Mouse (Mus musculus) CH12.LX (cell line): ENCODE data around the gene Cacna1c. TPM values are rescaled to one million over a fixed set of nuclear protein-coding genes. Genes with fewer than 3 reads are reported as not detected.

ENCODE experiments used
- DNase-seq: peaks from one replicate; pipeline ENCODE4 v3.0.0-alpha.2; 2013; ENCODE audit errors: extremely low read depth
- H3K27ac ChIP-seq: 2 replicates; pipeline ENCODE4 v1.5.1; 2012; ENCODE audit warnings: low read depth, mild to moderate bottlenecking, control low read depth, moderate library complexity; ENCODE audit not compliant: insufficient read depth
- H3K27me3 ChIP-seq: replicated peaks from 2 replicates; pipeline ENCODE3; 2012; ENCODE audit warnings: inconsistent platforms
- H3K36me3 ChIP-seq, 2 experiments: replicated peaks in 1 of 2; 2 replicates each; pipeline versions ENCODE3 to v1.6.1; 2012; ENCODE audit warnings: inconsistent platforms in 1 of 2, low read length in 1 of 2, mild to moderate bottlenecking in 1 of 2, mixed read lengths in 1 of 2, moderate library complexity in 1 of 2; ENCODE audit not compliant: control insufficient read depth in 1 of 2, insufficient read depth in 1 of 2
- H3K4me1 ChIP-seq, 2 experiments: 2 replicates each; pipeline ENCODE4 v1.6.1; 2012; ENCODE audit warnings: inconsistent platforms in 1 of 2, moderate library complexity in 1 of 2; ENCODE audit not compliant: insufficient read depth in 2 of 2, control insufficient read depth in 1 of 2
- H3K4me2 ChIP-seq: 2 replicates; pipeline ENCODE4 v1.6.1; 2012; ENCODE audit warnings: low read depth, mild to moderate bottlenecking, control low read depth; ENCODE audit not compliant: poor library complexity, insufficient read depth, severe bottlenecking
- H3K4me3 ChIP-seq, 3 experiments: fragments of 150-350 bp in 1 of 3; sonication (generic) in 1 of 3; replicated peaks in 1 of 3; 2 replicates each; pipeline versions ENCODE3 to v1.5.1; 2011 to 2012; ENCODE audit warnings: low read depth in 2 of 3, low read length in 2 of 3, mild to moderate bottlenecking in 2 of 3, moderate library complexity in 2 of 3, control low read depth in 1 of 3, improper control_type of control experiment in 1 of 3, inconsistent platforms in 1 of 3, mixed read lengths in 1 of 3; ENCODE audit not compliant: poor library complexity in 1 of 3
- H3K79me2 ChIP-seq: replicated peaks from 2 replicates; pipeline ENCODE4 v1.6.1; 2012; ENCODE audit warnings: mild to moderate bottlenecking, moderate library complexity; ENCODE audit not compliant: control insufficient read depth, poor library complexity, insufficient read depth, severe bottlenecking; ENCODE audit errors: extremely low read depth
- H3K9ac ChIP-seq: 2 replicates; pipeline ENCODE4 v1.6.1; 2012; ENCODE audit warnings: low read depth, mild to moderate bottlenecking, control low read depth, moderate library complexity; ENCODE audit not compliant: insufficient read depth
- H3K9me3 ChIP-seq: replicated peaks from 2 replicates; pipeline ENCODE3; 2012; ENCODE audit warnings: low read length, inconsistent platforms, mixed read lengths
- BHLHE40 ChIP-seq: IDR thresholded peaks from 2 replicates; pipeline ENCODE4 v1.6.1; 2011; ENCODE audit warnings: mild to moderate bottlenecking, low read depth, low read length, improper control_type of control experiment
- CHD1 ChIP-seq: IDR thresholded peaks from 2 replicates; pipeline ENCODE4 v1.6.1; 2012; ENCODE audit warnings: low read depth, low read length, improper control_type of control experiment, inconsistent platforms
- CHD2 ChIP-seq: IDR thresholded peaks from 2 replicates; pipeline ENCODE4 v1.6.1; 2011; ENCODE audit warnings: low read length, improper control_type of control experiment
- E2F4 ChIP-seq: IDR thresholded peaks from 2 replicates; pipeline ENCODE4 v1.6.1; 2011; ENCODE audit warnings: low read depth, low read length, improper control_type of control experiment; ENCODE audit not compliant: insufficient replicate concordance
- ELF1 ChIP-seq: IDR thresholded peaks from 2 replicates; pipeline ENCODE4 v1.6.1; 2014; ENCODE audit warnings: low read depth, mild to moderate bottlenecking, inconsistent platforms, low read length, improper control_type of control experiment
- EP300 ChIP-seq: IDR thresholded peaks from 2 replicates; pipeline ENCODE4 v1.6.1; 2011; ENCODE audit warnings: low read length, improper control_type of control experiment
- ETS1 ChIP-seq: conservative IDR thresholded peaks from 2 replicates; pipeline ENCODE4 v1.6.1; 2012; ENCODE audit warnings: low read depth, mild to moderate bottlenecking, inconsistent platforms, low read length, improper control_type of control experiment, moderate library complexity
- IRF4 ChIP-seq: IDR thresholded peaks from 2 replicates; pipeline ENCODE4 v1.6.1; 2014; ENCODE audit warnings: low read depth, mild to moderate bottlenecking, inconsistent platforms, low read length, improper control_type of control experiment
- JUN ChIP-seq: IDR thresholded peaks from 2 replicates; pipeline ENCODE4 v1.6.1; 2011; ENCODE audit warnings: low read depth, mild to moderate bottlenecking, low read length, improper control_type of control experiment, moderate library complexity; ENCODE audit not compliant: insufficient read depth
- JUND ChIP-seq: conservative IDR thresholded peaks from 2 replicates; pipeline ENCODE4 v1.6.1; 2011; ENCODE audit warnings: low read depth, low read length, improper control_type of control experiment
- KAT2A ChIP-seq: IDR thresholded peaks from 2 replicates; pipeline ENCODE4 v1.6.1; 2012; ENCODE audit warnings: low read length, improper control_type of control experiment, inconsistent platforms; ENCODE audit not compliant: insufficient replicate concordance
- MAFK ChIP-seq: IDR thresholded peaks from 2 replicates; pipeline ENCODE4 v1.6.1; 2011; ENCODE audit warnings: low read length, improper control_type of control experiment; ENCODE audit not compliant: insufficient replicate concordance
- MAX ChIP-seq: IDR thresholded peaks from 2 replicates; pipeline ENCODE4 v1.6.1; 2011; ENCODE audit warnings: low read length, improper control_type of control experiment
- MEF2A ChIP-seq: IDR thresholded peaks from 2 replicates; pipeline ENCODE4 v1.6.1; 2014; ENCODE audit warnings: low read depth, mild to moderate bottlenecking, inconsistent platforms, low read length, improper control_type of control experiment, borderline replicate concordance
- MXI1 ChIP-seq: IDR thresholded peaks from 2 replicates; pipeline ENCODE4 v1.6.1; 2011; ENCODE audit warnings: mild to moderate bottlenecking, low read depth, low read length, improper control_type of control experiment
- POLR2A ChIP-seq: IDR thresholded peaks from 2 replicates; pipeline ENCODE4 v1.6.1; 2011; ENCODE audit warnings: low read depth, mild to moderate bottlenecking, improper control_type of control experiment, low read length
- RAD21 ChIP-seq: IDR thresholded peaks from 2 replicates; pipeline ENCODE4 v1.6.1; 2011; ENCODE audit warnings: low read depth, mild to moderate bottlenecking, low read length, improper control_type of control experiment, moderate library complexity
- RCOR1 ChIP-seq: conservative IDR thresholded peaks from 2 replicates; pipeline ENCODE4 v1.6.1; 2012; ENCODE audit warnings: low read depth, mild to moderate bottlenecking, inconsistent platforms, low read length, improper control_type of control experiment
- SIN3A ChIP-seq: IDR thresholded peaks from 2 replicates; pipeline ENCODE4 v1.6.1; 2012; ENCODE audit warnings: low read length, improper control_type of control experiment, inconsistent platforms
- SMC3 ChIP-seq: IDR thresholded peaks from 2 replicates; pipeline ENCODE4 v1.6.1; 2011; ENCODE audit warnings: low read depth, low read length, improper control_type of control experiment
- TBP ChIP-seq: conservative IDR thresholded peaks from 2 replicates; pipeline ENCODE4 v1.6.1; 2011; ENCODE audit warnings: low read depth, low read length, improper control_type of control experiment
- TCF12 ChIP-seq: IDR thresholded peaks from 2 replicates; pipeline ENCODE4 v1.6.1; 2014; ENCODE audit warnings: low read depth, mild to moderate bottlenecking, inconsistent platforms, low read length, improper control_type of control experiment
- UBTF ChIP-seq: IDR thresholded peaks from 2 replicates; pipeline ENCODE4 v1.6.1; 2012; ENCODE audit warnings: low read depth, mild to moderate bottlenecking, inconsistent platforms, low read length, improper control_type of control experiment, moderate library complexity
- USF1 ChIP-seq: IDR thresholded peaks from 2 replicates; pipeline ENCODE4 v1.6.1; 2014; ENCODE audit warnings: low read depth, mild to moderate bottlenecking, inconsistent platforms, low read length, improper control_type of control experiment
- USF2 ChIP-seq: conservative IDR thresholded peaks from 2 replicates; pipeline ENCODE4 v1.6.1; 2011; ENCODE audit warnings: low read depth, low read length, improper control_type of control experiment
- ZC3H11A ChIP-seq: IDR thresholded peaks from 2 replicates; pipeline ENCODE4 v1.6.1; 2012; ENCODE audit warnings: low read depth, mild to moderate bottlenecking, inconsistent platforms, low read length, improper control_type of control experiment
- ZKSCAN1 ChIP-seq: IDR thresholded peaks from 2 replicates; pipeline ENCODE4 v1.6.1; 2012; ENCODE audit warnings: low read depth, inconsistent platforms, low read length, improper control_type of control experiment, borderline replicate concordance
- ZMIZ1 ChIP-seq: IDR thresholded peaks from 2 replicates; pipeline ENCODE4 v1.6.1; 2012; ENCODE audit warnings: low read depth, mild to moderate bottlenecking, inconsistent platforms, low read length, improper control_type of control experiment
- ZNF384 ChIP-seq: IDR thresholded peaks from 2 replicates; pipeline ENCODE4 v1.6.1; 2012; ENCODE audit warnings: low read depth, low read length, improper control_type of control experiment, inconsistent platforms
- dilution Hi-C: fragments of 300-500 bp; cut with MboI; formaldehyde crosslinking; loops from 2 replicates; pipeline ENCODE4 v1.14.3; 2020; ENCODE audit warnings: low sequenced_read_pairs; ENCODE audit not compliant: extremely low pct_unique_long_range_greater_than_20kb, extremely low pct_ligation_motif_present
- in situ Hi-C: fragments of 300-500 bp; cut with MboI; formaldehyde crosslinking; loops from 3 replicates; pipeline ENCODE4 v1.14.3; 2019; ENCODE audit warnings: low sequenced_read_pairs, low pct_ligation_motif_present, low pct_unique_long_range_greater_than_20kb, mixed read lengths
- polyA plus RNA-seq: library from polyadenylated mRNA; unstranded; fragments of >175 nt; gene quantifications from 2 replicates; pipeline ENCODE4 v1.2.1, GENCODE M21; 2012; ENCODE audit warnings: low read depth; ENCODE audit not compliant: insufficient read length
- total RNA-seq, 2 experiments: library from RNA; depleted of rRNA; stranded (reverse); fragments of 300-350 nt in 1 of 2; fragments of >200 nt in 1 of 2; gene quantifications; 2 replicates each; pipeline ENCODE4 v1.2.3; 2012 to 2014

Cacna1c gene
- total and polyA plus RNA-seq, 3 experiments: 0.04 TPM; not detected in 2

DNA sequence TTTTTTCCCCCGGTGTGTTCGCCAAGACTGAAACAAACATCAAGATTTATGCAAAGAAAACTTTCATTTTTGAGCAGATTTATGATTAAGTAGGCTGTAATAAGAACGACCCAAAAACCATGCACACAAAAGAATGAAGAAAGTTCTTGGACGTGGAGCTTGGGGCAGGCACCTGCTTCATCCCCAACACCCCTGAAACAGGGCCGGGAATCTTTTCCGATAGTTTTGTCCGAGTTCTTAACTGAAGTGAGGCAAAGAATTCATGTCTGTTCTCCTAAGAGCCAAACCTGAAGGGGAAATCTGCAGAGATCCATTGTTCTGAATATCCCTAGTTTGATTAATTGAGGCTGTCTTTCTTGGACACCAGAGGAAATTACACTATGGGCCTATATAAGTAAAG lies 20.1 kb downstream of the Cacna1c start:
- dilution Hi-C loops: no loop called here
- H3K36me3 ChIP-seq: peaks cover 0 to 2% of the 10 kb centered on the region in 2 experiments
- H3K4me2 ChIP-seq: peak overlapping the region; percentile 78
- H3K27me3 ChIP-seq: peaks cover 18% of the 10 kb centered on the region
- H3K4me1 ChIP-seq: peaks cover 6 to 32% of the 10 kb centered on the region in 2 experiments
- H3K4me3 ChIP-seq: peak overlapping the region in 2 of 3 experiments; percentile 79 to 82
- TF ChIP-seq ZMIZ1 (no peak), ELF1 (no peak), USF2 (no peak), IRF4 (no peak), CHD2 (no peak), SIN3A (no peak), JUND (no peak)
- H3K9ac ChIP-seq: peak overlapping the region; percentile 87
- H3K9me3 ChIP-seq: no peaks in the 10 kb centered on the region
- no peaks in the 10 kb centered on the region for H3K79me2 ChIP-seq
- in situ Hi-C loops: no loop called here
- no peak overlapping the region for H3K27ac ChIP-seq
- no peak for DNase-seq

DNA sequence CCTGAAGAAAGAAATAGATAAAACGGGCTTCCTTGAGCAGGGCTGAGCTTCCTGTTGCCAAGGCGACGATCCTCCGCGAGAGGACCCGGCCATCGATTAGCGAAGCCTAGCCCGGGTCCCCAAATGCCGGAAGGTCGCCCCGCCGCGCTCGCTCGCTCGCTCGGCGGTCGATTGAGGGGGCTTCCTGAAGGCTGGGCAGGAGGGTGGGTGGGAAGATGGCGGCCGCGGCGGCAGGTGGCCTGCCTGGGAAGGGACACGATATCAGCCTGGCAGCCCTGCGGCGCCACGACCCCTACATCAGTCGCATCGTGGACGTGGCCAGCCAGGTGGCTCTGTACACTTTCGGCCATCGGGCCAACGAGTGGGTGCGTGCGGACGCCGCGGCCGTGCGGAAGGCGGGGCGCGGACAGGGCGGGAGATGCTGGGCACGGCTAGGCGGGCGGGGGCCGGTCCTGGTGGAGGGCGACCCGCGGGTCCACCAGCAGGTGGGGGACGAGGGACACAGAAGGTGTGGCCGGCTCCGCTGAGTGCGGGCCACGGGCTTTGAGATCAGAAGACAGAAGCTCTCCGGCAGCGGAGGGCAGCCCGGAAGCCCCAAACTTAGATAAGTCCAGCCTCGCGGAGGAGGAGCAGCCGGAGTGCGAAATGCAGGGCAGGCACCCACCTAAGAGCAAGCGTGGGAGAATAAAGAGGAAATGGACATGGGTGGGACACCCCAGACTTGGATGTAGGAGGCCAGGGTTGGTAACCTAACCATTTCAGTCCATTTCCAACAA lies 21.0 kb downstream of the Cacna1c start, which contains the start of gene Dcp1b:
Dcp1b (plus strand) TSS at position 176 of the 776 bp plus-strand sequence.
- peaks cover 6 to 32% of the 10 kb centered on the region in 2 experiments for H3K4me1 ChIP-seq
- peak within 1 kb of the TSS; percentile 87 for H3K9ac ChIP-seq
- H3K9me3 ChIP-seq: no peaks in the 10 kb centered on the region
- dilution Hi-C loops (no loop called here), in situ Hi-C loops (no loop called here)
- H3K4me2 ChIP-seq: peak within 1 kb of the TSS; percentile 78
- no peaks in the 10 kb centered on the region for H3K79me2 ChIP-seq
- H3K27me3 ChIP-seq: peaks cover 24% of the 10 kb centered on the region
- peak within 1 kb of the TSS; percentile 86 for H3K27ac ChIP-seq
- H3K36me3 ChIP-seq: peaks cover 0 to 2% of the 10 kb centered on the region in 2 experiments
- H3K4me3 ChIP-seq: peak within 1 kb of the TSS; percentile 79 to 97 (median 82)
- peak; percentile 84 for DNase-seq
- TF ChIP-seq ZNF384: no peak
- TF ChIP-seq MXI1: peak; percentile 92
- 0 out of 2 replicates have a peak, but pooled peaks have one; percentile 8 for TF ChIP-seq ETS1
- TF ChIP-seq BHLHE40: no peak
- peak; percentile 94 for TF ChIP-seq SIN3A
- TF ChIP-seq IRF4: peak; percentile 27; the same call in 1 of the 2 replicates
- peak; percentile 77 for TF ChIP-seq POLR2A
- no peak for TF ChIP-seq ZKSCAN1
- TF ChIP-seq E2F4: no peak
- TF ChIP-seq JUN: no peak
- TF ChIP-seq USF1: no peak
- TF ChIP-seq MAX: peak; percentile 40; the same call in 1 of the 2 replicates
- TF ChIP-seq TBP: 0 out of 2 replicates have a peak, but pooled peaks have one; percentile 13
- no peak for TF ChIP-seq EP300
- no peak for TF ChIP-seq ZC3H11A
- TF ChIP-seq CHD2: peak; percentile 22; the same call in 1 of the 2 replicates
- no peak for TF ChIP-seq CHD1
- no peak for TF ChIP-seq USF2
- 0 out of 2 replicates have a peak, but pooled peaks have one; percentile 43 for TF ChIP-seq RCOR1
- TF ChIP-seq KAT2A: peak; percentile 53; the same call in 1 of the 2 replicates
- peak; percentile 65 for TF ChIP-seq TCF12
- TF ChIP-seq JUND: no peak
- TF ChIP-seq MAFK: no peak
- peak; percentile 76; the same call in 1 of the 2 replicates for TF ChIP-seq UBTF
- TF ChIP-seq RAD21: peak; percentile 43
- TF ChIP-seq MEF2A: peak; percentile 46; the same call in 1 of the 2 replicates
- peak; percentile 16; the same call in 1 of the 2 replicates for TF ChIP-seq SMC3
